Mouse (Mus musculus) ovary, adult 18-20 months (tissue): ENCODE measurements around the gene Cdhr2.

Experiments
- DNase-seq: peaks from one replicate; pipeline ENCODE4 v3.0.0; 2022; ENCODE audit warnings: low spot score, mixed read lengths

Gene Cdhr2

DNA sequence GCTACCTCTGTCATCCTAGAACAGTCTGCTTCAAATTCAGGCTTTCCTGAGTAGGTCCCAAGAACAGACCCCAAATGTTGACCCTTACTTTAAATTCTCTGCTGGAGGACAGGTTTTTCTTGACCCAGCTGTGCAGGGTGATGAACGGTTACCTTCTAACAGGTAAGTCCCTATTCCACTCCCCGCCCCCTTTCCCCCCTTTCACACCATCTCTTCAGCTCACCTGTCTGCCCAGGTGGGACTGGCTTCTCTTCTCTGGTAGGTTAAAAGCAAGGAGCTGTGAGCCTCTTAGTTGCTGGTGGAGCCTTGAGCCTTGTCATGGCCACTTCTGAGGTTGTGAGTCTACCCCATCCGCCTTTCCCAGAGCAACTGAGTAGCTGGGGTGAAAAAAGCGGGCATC, 82.4 kb downstream of the Cdhr2 start, which contains the start of gene Eif4e1b:
Gene Eif4e1b, plus strand, starts transcription at position 301 of the 400 bp plus-strand sequence.
- no peak for DNase-seq
